Mouse (Mus musculus): ENCODE measurements at regions not wholly inside any gene's neighbourhood (a gene's known extent, or its start where the extent isn't known, plus 50 kb on each side); places are given as distances from the start of the nearest gene placed in this dataset.

GRCm38 (mm10) chr11:22692281-22692857 is 168.4 kb downstream of the B3gnt2 start:
- no peak for DNase-seq (ENCODE audit: low spot score)

- DNase-seq (ENCODE audit: low spot score): no peak
Measured at GRCm38 (mm10) chr11:22692941-22693341, 167.8 kb downstream of the B3gnt2 start.

- DNase-seq (ENCODE audit: low spot score): no peak
Measured at GRCm38 (mm10) chr11:22693376-22693775, 167.4 kb downstream of the B3gnt2 start.

GRCm38 (mm10) chr11:22693984-22694383 is 166.8 kb downstream of the B3gnt2 start:
- no peak for DNase-seq (ENCODE audit: low spot score)

- DNase-seq (ENCODE audit: low spot score): no peak
Measured at GRCm38 (mm10) chr11:22694829-22695228, 165.9 kb downstream of the B3gnt2 start.

GRCm38 (mm10) chr11:22695237-22695636 is 165.5 kb downstream of the B3gnt2 start:
- DNase-seq (ENCODE audit: low spot score): no peak

GRCm38 (mm10) chr11:22698057-22698941 is 162.5 kb downstream of the B3gnt2 start:
- DNase-seq (ENCODE audit: low spot score): no peak

GRCm38 (mm10) chr11:22706082-22706481 is 154.7 kb downstream of the B3gnt2 start:
- no peak for DNase-seq (ENCODE audit: low spot score)

Measured in yolk sac, embryonic 10.5 days (tissue).